Mouse (Mus musculus) kidney, adult 9 months (tissue): ENCODE measurements at regions not wholly inside any gene's neighbourhood (a gene's known extent, or its start where the extent isn't known, plus 50 kb on each side); places are given as distances from the start of the nearest gene placed in this dataset.

Experiments used
- DNase-seq: peaks from one replicate; pipeline ENCODE4 v3.0.0; 2022

GRCm38 (mm10) chr1:18384079-18384478, 119.1 kb upstream of the Defb41 start:
- DNase-seq: no peak

GRCm38 (mm10) chr1:18359951-18360731, 95.2 kb upstream of the Defb41 start:
- DNase-seq: peak; percentile 3

- no peak for DNase-seq
Measured at GRCm38 (mm10) chr1:18338871-18339270, 73.9 kb upstream of the Defb41 start.
